Mouse (Mus musculus): ENCODE results near the gene Itpr1.
A peak's percentile ranks its signal among the peaks of the same experiment; 100 is the strongest.

The Itpr1 gene

DNA sequence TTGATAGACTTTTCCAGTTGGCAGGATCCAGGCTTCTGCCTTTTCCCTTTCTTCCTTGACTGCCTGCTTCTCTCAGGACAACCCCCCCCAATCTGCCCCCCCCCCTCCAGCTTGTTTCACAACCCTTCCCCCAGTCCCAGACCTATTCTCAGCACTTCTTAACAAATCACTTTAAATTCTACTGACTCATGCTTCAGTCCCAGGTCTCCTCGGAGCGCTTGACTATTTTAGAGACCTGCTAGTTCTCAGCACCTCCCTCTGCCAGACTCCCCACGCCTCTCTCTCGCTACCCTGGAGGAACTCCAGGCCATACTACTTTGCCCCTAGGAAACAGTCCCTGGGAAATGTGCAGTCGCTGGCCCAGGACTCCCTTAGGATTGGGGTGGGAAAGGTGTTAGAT, 223.7 kb downstream of the Itpr1 start:
- DNase-seq (ENCODE audit: low spot score in 2 of 2) = no peak

- DNase-seq (ENCODE audit: low spot score in 2 of 2) = no peak
Measured at GRCm38 (mm10) chr6:108441290-108441689, 228.4 kb downstream of the Itpr1 start.

GRCm38 (mm10) chr6:108442291-108442690, 229.4 kb downstream of the Itpr1 start:
- no peak for DNase-seq (ENCODE audit: low spot score in 2 of 2)

- DNase-seq (ENCODE audit: low spot score in 2 of 2) = peak in 1 of 2 experiments; percentile 69
Measured at GRCm38 (mm10) chr6:108444435-108444834, 231.5 kb downstream of the Itpr1 start.

DNA sequence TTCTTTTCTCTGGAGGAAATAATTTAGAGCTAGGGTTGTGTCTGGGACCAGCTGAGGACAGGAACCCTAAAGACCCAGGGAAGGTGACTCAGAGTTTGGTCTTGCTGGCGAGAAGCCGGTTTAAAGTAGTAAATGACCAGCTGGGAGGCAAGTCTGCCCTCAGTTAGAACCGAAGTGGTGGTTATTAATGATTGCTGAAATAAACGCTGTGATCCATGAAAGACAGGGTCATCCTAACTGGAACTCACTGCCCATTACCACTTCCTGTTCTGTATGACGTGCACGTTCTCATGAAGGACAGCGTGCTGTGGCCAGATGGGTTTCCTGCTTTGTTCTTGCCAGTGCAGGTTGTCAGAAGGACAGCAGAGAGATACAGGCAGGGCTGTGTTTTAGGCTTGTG, 232.1 kb downstream of the Itpr1 start:
- no peak for DNase-seq (ENCODE audit: low spot score in 2 of 2)

GRCm38 (mm10) chr6:108446766-108447165, 233.9 kb downstream of the Itpr1 start:
- no peak for DNase-seq (ENCODE audit: low spot score in 2 of 2)

DNA sequence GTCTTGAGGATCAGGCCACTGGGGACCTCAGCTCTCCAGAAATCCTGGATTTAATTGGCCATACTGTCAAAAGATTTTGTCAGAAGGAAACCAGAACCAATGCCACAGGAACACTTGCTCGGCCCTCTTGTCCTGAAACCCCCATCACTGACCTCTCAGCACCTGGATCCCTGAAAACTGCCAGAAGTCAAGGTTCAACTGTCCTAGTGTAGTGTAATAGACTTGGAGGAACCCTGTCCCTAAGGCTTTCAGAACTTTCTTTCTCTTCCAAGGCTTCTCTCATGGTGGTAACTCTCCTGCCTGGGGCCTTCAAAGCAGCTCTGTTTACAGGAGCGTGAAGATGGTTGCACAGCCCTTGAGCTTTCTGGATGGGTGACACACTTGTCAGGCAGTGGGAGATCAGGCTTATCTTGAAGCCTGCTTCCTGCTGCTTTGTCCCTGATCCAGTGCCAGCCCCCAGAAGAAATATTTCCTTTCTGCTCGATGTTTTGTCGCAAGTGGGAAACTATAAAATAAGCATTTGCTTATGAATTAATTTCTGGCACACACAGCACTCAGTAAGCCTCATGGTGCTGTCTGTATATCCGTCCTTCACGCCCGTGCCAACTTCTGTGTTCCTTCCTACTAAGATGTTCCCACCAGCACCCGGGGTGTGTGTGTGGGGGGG, 234.4 kb downstream of the Itpr1 start:
- DNase-seq (ENCODE audit: low spot score in 2 of 2) = peak in 1 of 2 experiments; percentile 58

DNA sequence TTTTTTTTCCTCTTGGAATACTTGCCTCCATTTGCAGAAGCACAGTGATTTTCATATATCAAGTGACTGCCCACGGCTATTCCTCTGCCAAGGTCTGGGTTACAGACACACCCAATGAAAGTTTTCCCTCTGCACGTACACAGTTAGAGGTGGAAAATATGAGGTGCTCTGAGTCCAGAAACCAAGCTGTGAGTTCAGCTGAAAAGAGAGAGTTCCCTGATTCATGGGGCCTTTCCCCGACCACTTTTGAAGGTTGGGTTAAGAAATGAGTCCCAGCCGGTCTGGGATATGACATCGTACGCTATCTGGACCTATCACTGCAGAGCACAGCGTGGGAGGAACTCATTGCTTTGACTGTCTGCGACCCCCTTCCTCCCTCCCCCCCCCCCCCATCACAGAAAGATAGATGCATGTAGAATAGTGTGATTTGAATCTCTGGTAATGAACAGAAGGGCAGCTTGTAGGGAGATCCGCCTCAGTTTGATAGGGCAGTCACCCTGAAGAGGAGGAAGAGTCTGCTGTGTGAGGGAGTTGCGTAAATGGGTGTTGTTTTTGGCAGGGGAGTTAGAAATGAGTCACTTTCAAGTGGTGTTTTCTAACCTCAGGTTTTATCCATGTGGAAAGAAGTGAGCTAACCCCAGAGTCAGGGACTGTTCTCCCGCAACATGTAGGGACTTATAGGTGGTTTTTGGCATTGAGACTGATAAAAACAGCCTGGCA, 235.3 kb downstream of the Itpr1 start:
- DNase-seq (ENCODE audit: low spot score in 2 of 2) = no peak

GRCm38 (mm10) chr6:108448864-108449263, 236.0 kb downstream of the Itpr1 start:
- no peak for DNase-seq (ENCODE audit: low spot score in 2 of 2)

GRCm38 (mm10) chr6:108451536-108451935, 238.6 kb downstream of the Itpr1 start:
- peak in 1 of 2 experiments; percentile 64 for DNase-seq (ENCODE audit: low spot score in 2 of 2)

GRCm38 (mm10) chr6:108453618-108454017, 240.7 kb downstream of the Itpr1 start:
- DNase-seq (ENCODE audit: low spot score in 2 of 2) = no peak

- DNase-seq (ENCODE audit: low spot score in 2 of 2) = peak; percentile 74 to 82
Measured at GRCm38 (mm10) chr6:108454061-108454891, 241.4 kb downstream of the Itpr1 start.

DNA sequence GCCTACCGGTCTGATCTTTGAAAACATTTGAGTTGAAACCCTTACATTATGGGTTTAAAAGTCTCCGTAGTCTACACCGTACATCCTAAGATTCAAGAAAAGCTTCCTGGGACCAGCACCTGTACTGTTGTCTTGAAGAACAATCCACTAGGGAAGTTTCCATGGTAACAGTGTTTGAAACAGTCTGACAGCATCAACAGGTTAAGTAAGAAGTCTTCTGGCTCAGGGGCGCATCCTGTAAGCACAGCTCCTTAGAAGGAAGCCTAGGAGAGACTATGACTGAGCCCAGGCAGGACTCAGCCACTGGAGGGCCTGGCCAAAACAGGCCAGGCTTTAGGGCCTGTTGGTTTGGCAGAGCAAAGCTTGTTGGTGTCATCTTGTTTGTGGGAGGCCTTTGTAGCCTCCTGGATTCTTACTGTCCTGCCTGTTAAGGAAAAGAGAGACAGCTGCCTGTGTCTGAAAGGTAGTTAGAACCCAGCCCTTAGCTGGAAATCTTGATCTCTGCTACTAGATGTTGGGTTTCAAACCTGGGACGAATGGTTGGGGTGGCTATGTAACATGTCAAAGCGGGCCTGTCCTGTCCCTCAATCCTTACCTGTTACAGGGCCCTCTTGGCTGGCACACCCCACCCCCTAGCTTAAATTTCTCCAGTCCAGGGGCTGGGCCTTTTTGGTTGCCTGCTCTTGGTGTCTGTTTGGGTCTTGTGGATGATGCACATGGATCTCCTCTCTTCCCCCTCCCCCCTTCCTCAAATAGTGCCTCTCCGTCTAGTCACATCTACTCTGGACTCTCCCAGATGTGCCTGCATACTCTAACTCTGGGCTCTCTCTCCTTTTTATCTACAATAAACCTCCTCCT, 242.3 kb downstream of the Itpr1 start:
- DNase-seq (ENCODE audit: low spot score in 2 of 2) = no peak

DNA sequence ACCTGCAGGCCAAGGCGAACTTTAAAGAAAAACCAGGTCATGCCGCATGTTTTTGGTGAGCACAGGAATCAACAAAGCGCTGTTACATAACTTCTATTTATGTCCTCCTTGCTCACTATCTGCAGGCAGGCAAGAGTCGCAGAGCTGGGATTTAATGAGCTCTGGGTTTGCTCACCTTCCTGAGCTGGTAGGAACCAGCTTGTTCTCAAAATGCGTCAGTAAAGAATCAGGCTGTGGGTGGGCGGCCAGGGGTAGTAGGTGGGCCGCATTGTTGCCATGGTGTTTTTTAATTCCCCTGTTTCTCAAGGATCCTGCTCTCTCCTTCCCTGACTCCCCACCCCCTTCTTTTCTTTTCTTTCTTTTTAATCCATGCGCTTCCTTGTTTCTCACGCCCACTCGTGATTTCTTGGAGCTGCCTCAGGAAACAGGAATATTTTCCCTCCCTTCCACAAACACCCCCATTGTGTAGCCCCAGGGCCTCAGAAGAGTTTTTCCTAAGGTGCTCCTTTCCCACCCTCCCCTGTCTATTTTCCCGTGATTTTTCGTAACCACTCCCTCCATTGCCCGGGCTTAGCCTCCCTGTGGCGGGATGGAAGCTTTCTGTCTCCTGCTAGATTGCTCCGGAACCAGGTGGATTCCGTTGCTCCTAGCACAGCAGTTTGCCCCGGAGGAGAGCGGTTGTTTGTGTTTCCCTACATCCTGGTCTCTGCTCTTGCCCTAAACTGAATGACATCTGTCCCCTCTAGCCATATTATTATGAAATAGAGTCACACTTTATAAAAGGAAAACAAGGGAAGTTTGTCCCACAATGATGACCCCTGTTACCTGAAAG, 243.6 kb downstream of the Itpr1 start:
- DNase-seq (ENCODE audit: low spot score in 2 of 2) = peak; percentile 81 to 89

GRCm38 (mm10) chr6:108457063-108457405, 244.1 kb downstream of the Itpr1 start:
- peak in 1 of 2 experiments; percentile 59 for DNase-seq (ENCODE audit: low spot score in 2 of 2)

GRCm38 (mm10) chr6:108457516-108458181, 244.8 kb downstream of the Itpr1 start:
- no peak for DNase-seq (ENCODE audit: low spot score in 2 of 2)

GRCm38 (mm10) chr6:108458182-108458571, 245.3 kb downstream of the Itpr1 start:
- no peak for DNase-seq (ENCODE audit: low spot score in 2 of 2)

DNA sequence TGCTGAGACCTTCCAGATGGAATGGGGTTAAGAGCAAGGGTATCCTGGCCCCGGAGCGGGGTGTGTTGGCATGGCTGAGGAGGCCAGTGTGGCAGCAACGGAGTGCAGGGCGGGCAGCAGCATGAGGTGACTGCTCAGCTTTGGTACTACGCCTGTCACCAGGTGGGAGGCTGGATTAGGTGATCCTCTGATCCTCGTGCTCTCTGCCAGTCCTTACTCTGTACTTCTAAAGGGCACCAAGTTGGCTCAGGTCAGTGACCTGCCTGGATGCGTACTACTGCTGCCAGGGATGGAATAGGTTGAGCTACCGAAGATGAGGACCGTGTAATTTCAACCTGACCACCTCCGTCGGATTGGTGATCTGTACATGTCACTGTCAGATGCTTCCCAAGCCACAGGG, 245.9 kb downstream of the Itpr1 start:
- no peak for DNase-seq (ENCODE audit: low spot score in 2 of 2)

GRCm38 (mm10) chr6:108464308-108464979, 251.5 kb downstream of the Itpr1 start:
- DNase-seq (ENCODE audit: low spot score in 2 of 2) = no peak

GRCm38 (mm10) chr6:108465159-108465558, 252.3 kb downstream of the Itpr1 start:
- no peak for DNase-seq (ENCODE audit: low spot score in 2 of 2)

Data from left cerebral cortex, adult 9 months (tissue).